Mouse (Mus musculus) E14TG2a.4 (cell line): ENCODE measurements around the gene Elp5.
"Not testable (repeated sequence)": the region's sequence is repeated elsewhere in the genome, so short reads cannot be mapped to it uniquely, and the experiment has no call there.

Source experiments
- CTCF ChIP-seq: conservative IDR thresholded peaks from 2 replicates; pipeline ENCODE4 v1.5.1; 2014; ENCODE audit warnings: low read length
- NANOG ChIP-seq: IDR thresholded peaks from 2 replicates; pipeline ENCODE4 v1.6.1; 2014; ENCODE audit warnings: borderline replicate concordance, low read length, mixed read lengths
- POU5F1 ChIP-seq: IDR thresholded peaks from 2 replicates; pipeline ENCODE4 v1.6.1; 2014; ENCODE audit warnings: low read length, borderline replicate concordance

GRCm38 (mm10) chr11:69930176-69930575 lies 52.1 kb downstream of the Elp5 start:
- TF ChIP-seq CTCF, POU5F1, NANOG: not testable (repeated sequence)
